Mouse (Mus musculus) cortical plate, adult 2 months (tissue): Measurements from ENCODE around the gene Lck.
A peak's percentile ranks its signal among the peaks of the same experiment; 100 is the strongest.

ENCODE experiments used
- CTCF ChIP-seq: fragments of 200-500 bp; IDR thresholded peaks from 2 replicates; pipeline ENCODE4 v1.5.1; 2011; ENCODE audit warnings: mild to moderate bottlenecking, control low read depth, low read length; ENCODE audit not compliant: insufficient read depth; ENCODE audit errors: extremely low read depth
- POLR2A ChIP-seq: fragments of 200-500 bp; IDR thresholded peaks from 2 replicates; pipeline ENCODE4 v1.6.1; 2011; ENCODE audit warnings: mild to moderate bottlenecking, low read length, control low read depth; ENCODE audit not compliant: insufficient read depth; ENCODE audit errors: extremely low read depth

DNA sequence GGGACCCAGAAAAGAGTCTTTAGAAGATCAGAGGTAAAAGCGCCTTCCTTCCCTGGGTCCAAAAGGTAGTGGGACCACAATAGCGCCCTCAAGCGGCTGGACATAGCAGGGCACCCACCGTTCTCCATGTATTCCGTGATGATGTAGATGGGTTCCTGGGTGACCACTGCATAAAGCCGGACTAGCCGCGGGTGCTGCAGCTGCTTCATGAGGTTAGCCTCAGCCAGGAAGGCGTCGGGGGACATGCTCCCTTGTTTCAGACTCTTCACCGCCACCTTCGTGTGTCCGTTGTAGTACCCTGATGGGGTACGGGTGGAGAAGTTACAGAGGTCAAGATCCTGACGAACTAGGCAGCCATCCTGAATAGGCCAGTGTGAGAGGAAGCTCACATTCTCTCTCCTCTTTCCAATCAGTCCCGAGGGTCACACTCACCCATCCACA, 18.0 kb downstream of the Lck start:
- TF ChIP-seq CTCF (peak; percentile 44), POLR2A (no peak)
